In the genomic region with DNA sequence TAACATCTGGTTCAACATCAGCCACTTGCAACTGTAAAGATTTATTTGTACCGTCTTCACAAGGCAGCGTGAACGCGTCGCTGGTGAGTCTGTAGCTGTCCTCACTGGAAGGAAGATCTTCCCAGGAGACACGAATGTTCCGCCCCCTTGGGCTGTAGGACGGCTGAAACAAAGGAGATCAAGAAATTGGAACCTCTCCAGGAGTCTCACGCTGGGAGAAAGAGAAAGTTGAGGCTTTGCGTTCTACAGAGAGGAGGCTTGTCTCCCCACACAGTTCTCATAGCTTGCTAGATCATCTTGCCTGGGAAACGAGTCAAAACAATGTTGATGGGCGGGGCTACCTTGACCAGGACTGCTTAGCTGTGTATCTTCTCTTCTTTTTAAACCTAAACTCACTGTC, we compare ENCODE assay signal across 19 mouse cellular contexts.
DNase-seq lines count a peak whose midpoint lies in the region; ATAC-seq and TF ChIP-seq lines count a peak whose summit lies in the region.
"Had no signal": no experiment of that assay in that cellular context is flagged by ENCODE, and none has a peak within 500 bp of the region (broad histone marks: within the 10 kb centered on the region; RNA-seq: fewer than 3 reads in every experiment).

No protein-coding gene starts in this region.

- TF ChIP-seq EP300 in lung, postnatal 0 days (IDR thresholded peaks at IDR 0.05): no peak

- TF ChIP-seq CTCF in cerebellum, adult 2 months (IDR thresholded peaks at IDR 0.05; ENCODE audit: borderline replicate concordance, insufficient read depth, low read depth, low read length): no peak
- TF ChIP-seq CTCF in lung, embryonic 14.5 days (IDR thresholded peaks at IDR 0.05; ENCODE audit: low read depth): no peak
- TF ChIP-seq CTCF in lung, postnatal 0 days (IDR thresholded peaks at IDR 0.05): no peak
- no peak for TF ChIP-seq CTCF in olfactory bulb, adult 2 months (IDR thresholded peaks at IDR 0.05; ENCODE audit: insufficient read depth, low read depth, low read length)

- no peak overlapping the region for H3K4me3 ChIP-seq in cerebellum, adult 2 months (replicated peaks; ENCODE audit: insufficient read depth, low read depth, low read length)
- no peak overlapping the region for H3K4me3 ChIP-seq in hindbrain, embryonic 13.5 days
- no peak overlapping the region for H3K4me3 ChIP-seq in hindbrain, embryonic 12.5 days
- no peak overlapping the region for H3K4me3 ChIP-seq in lung, embryonic 14.5 days (ENCODE audit: low read depth, low read length)
- H3K4me3 ChIP-seq in lung, postnatal 0 days (ENCODE audit: low read depth, low read length): no peak overlapping the region
- no peak overlapping the region for H3K4me3 ChIP-seq in olfactory bulb, adult 2 months (ENCODE audit: insufficient read depth, low read depth, low read length)
- H3K4me3 ChIP-seq: forebrain, embryonic 13.5 days; hindbrain, embryonic 15.5 days; midbrain, embryonic 15.5 days; neural tube, embryonic 13.5 days; stomach, embryonic 15.5 days had no signal

- ATAC-seq in hindbrain, embryonic 13.5 days (ENCODE audit: low FRiP score): no peak
- no peak for ATAC-seq in hindbrain, embryonic 12.5 days (ENCODE audit: low FRiP score)
- no peak for ATAC-seq in lung, embryonic 14.5 days (ENCODE audit: insufficient read depth)
- no peak for ATAC-seq in lung, postnatal 0 days
- ATAC-seq in monocyte, adult 5-6 weeks (replicated peaks; ENCODE audit: insufficient number of reproducible peaks, low FRiP score, low TSS enrichment, poor library complexity, severe bottlenecking): no peak
- ATAC-seq: forebrain, embryonic 13.5 days; midbrain, embryonic 15.5 days; Patski had no signal

- no peak overlapping the region for H3K9ac ChIP-seq in hindbrain, embryonic 13.5 days
- no peak overlapping the region for H3K9ac ChIP-seq in hindbrain, embryonic 12.5 days
- H3K9ac ChIP-seq in lung, embryonic 14.5 days: no peak overlapping the region
- no peak overlapping the region for H3K9ac ChIP-seq in lung, postnatal 0 days (replicated peaks; ENCODE audit: low read depth)
- H3K9ac ChIP-seq: forebrain, embryonic 13.5 days; hindbrain, embryonic 15.5 days; midbrain, embryonic 15.5 days; neural tube, embryonic 13.5 days; stomach, embryonic 15.5 days had no signal

- no peaks in the 10 kb centered on the region for H3K27me3 ChIP-seq in cerebellum, adult 2 months (ENCODE audit: control insufficient read depth, insufficient read depth, low read length)
- no peaks in the 10 kb centered on the region for H3K27me3 ChIP-seq in hindbrain, embryonic 13.5 days
- no peaks in the 10 kb centered on the region for H3K27me3 ChIP-seq in hindbrain, embryonic 12.5 days
- no peaks in the 10 kb centered on the region for H3K27me3 ChIP-seq in lung, embryonic 14.5 days (ENCODE audit: insufficient read depth, low read length)
- H3K27me3 ChIP-seq in lung, postnatal 0 days (replicated peaks; ENCODE audit: insufficient read depth, low read length): no peaks in the 10 kb centered on the region
- H3K27me3 ChIP-seq: forebrain, embryonic 13.5 days; hindbrain, embryonic 15.5 days; midbrain, embryonic 15.5 days; neural tube, embryonic 13.5 days; stomach, embryonic 15.5 days had no signal

- no peak overlapping the region for H3K27ac ChIP-seq in cerebellum, adult 2 months (ENCODE audit: insufficient read depth, low read length)
- H3K27ac ChIP-seq in hindbrain, embryonic 13.5 days: no peak overlapping the region
- H3K27ac ChIP-seq in hindbrain, embryonic 12.5 days: no peak overlapping the region
- no peak overlapping the region for H3K27ac ChIP-seq in lung, embryonic 14.5 days (ENCODE audit: low read depth)
- no peak overlapping the region for H3K27ac ChIP-seq in lung, postnatal 0 days (ENCODE audit: low read length)
- peak overlapping the region; percentile 78 for H3K27ac ChIP-seq in olfactory bulb, adult 2 months (ENCODE audit: insufficient read depth, low read depth, low read length)
- H3K27ac ChIP-seq: forebrain, embryonic 13.5 days; hindbrain, embryonic 15.5 days; macrophage; midbrain, embryonic 15.5 days; neural tube, embryonic 13.5 days; stomach, embryonic 15.5 days had no signal

- no peaks in the 10 kb centered on the region for H3K9me3 ChIP-seq in hindbrain, embryonic 13.5 days
- H3K9me3 ChIP-seq in hindbrain, embryonic 12.5 days (replicated peaks): no peaks in the 10 kb centered on the region
- no peaks in the 10 kb centered on the region for H3K9me3 ChIP-seq in lung, embryonic 14.5 days (ENCODE audit: low read depth, low read length)
- no peaks in the 10 kb centered on the region for H3K9me3 ChIP-seq in lung, postnatal 0 days (ENCODE audit: low read length)
- H3K9me3 ChIP-seq: forebrain, embryonic 13.5 days; hindbrain, embryonic 15.5 days; midbrain, embryonic 15.5 days; neural tube, embryonic 13.5 days; stomach, embryonic 15.5 days had no signal

- TF ChIP-seq POLR2A in cerebellum, adult 2 months (IDR thresholded peaks at IDR 0.05; ENCODE audit: borderline replicate concordance, insufficient read depth, low read length): no peak
- TF ChIP-seq POLR2A in olfactory bulb, adult 2 months (IDR thresholded peaks at IDR 0.05; ENCODE audit: insufficient read depth, low read depth, low read length): no peak

- peak; percentile 4 to 13 for DNase-seq in cerebellum, postnatal 10 days
- DNase-seq in cerebellum, adult 2 months: no peak
- peak; percentile 41 for DNase-seq in lung, embryonic 14.5 days
- DNase-seq in lung, postnatal 0 days (ENCODE audit: low spot score): no peak
- DNase-seq: cerebellum, adult 18-20 months; kidney, adult 8-10 months; liver; lung, adult 18-20 months had no signal

- H3K36me3 ChIP-seq in hindbrain, embryonic 13.5 days: no peaks in the 10 kb centered on the region
- H3K36me3 ChIP-seq in hindbrain, embryonic 12.5 days: no peaks in the 10 kb centered on the region
- H3K36me3 ChIP-seq in lung, embryonic 14.5 days (ENCODE audit: insufficient read depth): no peaks in the 10 kb centered on the region
- no peaks in the 10 kb centered on the region for H3K36me3 ChIP-seq in lung, postnatal 0 days (ENCODE audit: insufficient read depth, low read length)
- H3K36me3 ChIP-seq: hindbrain, embryonic 15.5 days; midbrain, embryonic 15.5 days; neural tube, embryonic 13.5 days; stomach, embryonic 15.5 days had no signal

- 9% methylated on average over 12 of the region's 12 CpGs for WGBS in cerebellum, adult 2 months
- 53% methylated on average over 12 of the region's 12 CpGs for WGBS in hindbrain, embryonic 13.5 days
- 61% methylated on average over 12 of the region's 12 CpGs for WGBS in hindbrain, embryonic 12.5 days
- 55% methylated on average over 12 of the region's 12 CpGs for WGBS in lung, embryonic 14.5 days
- WGBS in lung, postnatal 0 days: 59% methylated on average over 12 of the region's 12 CpGs
- 18% methylated on average over 12 of the region's 12 CpGs for WGBS in olfactory bulb, adult 2 months

- peak overlapping the region; percentile 19; the same call in 1 of the 2 replicates for H3K4me2 ChIP-seq in hindbrain, embryonic 13.5 days
- H3K4me2 ChIP-seq in hindbrain, embryonic 12.5 days (replicated peaks): no peak overlapping the region
- no peak overlapping the region for H3K4me2 ChIP-seq in lung, embryonic 14.5 days
- H3K4me2 ChIP-seq in lung, postnatal 0 days (replicated peaks; ENCODE audit: low read depth, low read length): no peak overlapping the region
- H3K4me2 ChIP-seq: forebrain, embryonic 13.5 days; hindbrain, embryonic 15.5 days; midbrain, embryonic 15.5 days; neural tube, embryonic 13.5 days; stomach, embryonic 15.5 days had no signal

- H3K4me1 ChIP-seq in cerebellum, adult 2 months (ENCODE audit: control insufficient read depth, insufficient read depth, low read length): no peaks in the 10 kb centered on the region
- H3K4me1 ChIP-seq in hindbrain, embryonic 13.5 days (replicated peaks): no peaks in the 10 kb centered on the region
- H3K4me1 ChIP-seq in hindbrain, embryonic 12.5 days: no peaks in the 10 kb centered on the region
- no peaks in the 10 kb centered on the region for H3K4me1 ChIP-seq in lung, embryonic 14.5 days (ENCODE audit: insufficient read depth)
- no peaks in the 10 kb centered on the region for H3K4me1 ChIP-seq in lung, postnatal 0 days (ENCODE audit: insufficient read depth, low read depth, low read length)
- peaks cover 4% of the 10 kb centered on the region for H3K4me1 ChIP-seq in olfactory bulb, adult 2 months (ENCODE audit: control insufficient read depth, insufficient read depth, low read length)
- H3K4me1 ChIP-seq: forebrain, embryonic 13.5 days; hindbrain, embryonic 15.5 days; midbrain, embryonic 15.5 days; neural tube, embryonic 13.5 days; stomach, embryonic 15.5 days had no signal

Comparison
In these comparisons a context has a peak if more than half of its experiments do, and no peak if none do; other contexts are left out.
1. DNase-seq: peak in cerebellum, postnatal 10 days (2 of 2) and lung, embryonic 14.5 days (single experiment); none in cerebellum, adult 2 months (0 of 2) and lung, postnatal 0 days (single experiment).